ENCODE assay signal across 18 mouse cellular contexts in the genomic region with DNA sequence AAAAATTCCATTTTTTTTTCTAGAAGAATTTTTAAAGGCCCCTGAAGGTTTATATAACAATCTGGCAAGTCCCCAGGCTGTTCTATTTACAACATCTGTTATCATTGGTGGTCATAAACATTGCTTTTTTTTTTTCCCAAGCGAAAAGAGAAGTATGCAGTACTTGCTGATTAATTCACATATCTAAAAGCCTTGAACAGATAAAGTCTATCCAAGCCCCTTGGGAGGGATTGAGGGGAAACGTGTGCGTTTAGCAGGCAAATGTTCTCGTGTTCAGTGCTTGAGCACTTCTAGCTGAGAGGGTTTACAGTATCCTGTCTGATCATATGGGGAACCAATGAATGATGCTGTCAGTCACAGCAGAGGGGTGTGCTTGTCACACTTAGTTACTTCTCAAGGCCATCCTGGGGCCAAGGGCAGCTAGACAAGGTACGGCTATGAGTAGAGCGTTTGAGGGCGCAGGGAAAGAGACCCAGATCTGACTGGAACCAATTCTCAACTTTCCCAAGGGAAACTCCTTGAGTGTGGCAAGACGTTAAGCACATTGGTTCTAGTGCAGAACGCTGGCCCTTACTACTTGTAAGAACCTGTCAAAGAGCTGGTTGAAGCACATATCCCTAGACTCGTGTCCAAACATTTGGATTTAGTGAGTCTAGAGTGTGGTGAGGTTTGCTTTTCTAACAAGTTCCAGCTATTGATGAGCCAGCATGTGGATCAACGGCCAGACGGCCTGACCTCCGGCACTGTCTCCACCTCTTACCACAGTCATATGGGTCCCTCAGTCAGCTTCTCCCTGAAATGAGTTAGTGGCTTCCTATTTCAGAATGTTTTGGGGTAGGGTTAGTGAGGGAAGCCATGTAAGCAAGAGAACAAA. TPM values are rescaled to one million over a fixed set of nuclear protein-coding genes. Genes with fewer than 3 reads are reported as not detected.
A peak's percentile ranks its signal among the peaks of the same experiment; 100 is the strongest.
DNase-seq lines count a peak whose midpoint lies in the region; ATAC-seq and TF ChIP-seq lines count a peak whose summit lies in the region.
"Had no signal": no experiment of that assay in that cellular context is flagged by ENCODE, and none has a peak within 500 bp of the region (broad histone marks: within the 10 kb centered on the region; RNA-seq: fewer than 3 reads in every experiment).

No protein-coding gene starts in this region.

- no peak overlapping the region for H3K4me2 ChIP-seq in heart, embryonic 16.5 days (ENCODE audit: low read depth, low read length)
- H3K4me2 ChIP-seq in heart, embryonic 11.5 days, result no peak overlapping the region
- no peak overlapping the region for H3K4me2 ChIP-seq in liver, postnatal 0 days (ENCODE audit: low read depth, low read length)
- no peak overlapping the region for H3K4me2 ChIP-seq in liver, embryonic 11.5 days
- H3K4me2 ChIP-seq in intestine, embryonic 16.5 days (ENCODE audit: low read depth, low read length), result 0 out of 2 replicates have a peak overlapping the region, but pooled peaks have one; percentile 9
- H3K4me2 ChIP-seq: embryonic facial prominence, embryonic 15.5 days; forebrain, embryonic 15.5 days; hindbrain, embryonic 15.5 days had no signal

- no peak for TF ChIP-seq POLR2A in MEL (IDR thresholded peaks at IDR 0.05; ENCODE audit: control insufficient read depth in 1 of 2, insufficient read depth in 1 of 2, low read depth in 1 of 2, low read length in 2 of 2, poor library complexity in 1 of 2)

- no peak for TF ChIP-seq EP300 in liver, postnatal 0 days (IDR thresholded peaks at IDR 0.05; ENCODE audit: low read depth)
- TF ChIP-seq EP300 in MEL (IDR thresholded peaks at IDR 0.05; ENCODE audit: low read depth in 1 of 2, low read length in 2 of 2), result no peak

- no peak for TF ChIP-seq RAD21 in MEL (IDR thresholded peaks at IDR 0.05; ENCODE audit: low read depth, low read length)

- no peaks in the 10 kb centered on the region for H3K79me2 ChIP-seq in MEL (ENCODE audit: control insufficient read depth, insufficient read depth, low read length, poor library complexity)

- no peak for TF ChIP-seq CTCF in liver, postnatal 0 days (IDR thresholded peaks at IDR 0.05; ENCODE audit: low read depth)
- TF ChIP-seq CTCF in MEL (IDR thresholded peaks at IDR 0.05 in 2 of 3, conservative IDR thresholded peaks at IDR 0.05 in 1 of 3; ENCODE audit: control insufficient read depth in 1 of 3, insufficient read depth in 1 of 3, low read depth in 2 of 3, low read length in 3 of 3, poor library complexity in 1 of 3, severe bottlenecking in 1 of 3), result no peak

- 58% methylated on average over 13 of the region's 13 CpGs for WGBS in heart, embryonic 16.5 days
- WGBS in heart, embryonic 11.5 days (ENCODE audit: insufficient replicate concordance), result 65% methylated on average over 13 of the region's 13 CpGs
- 64% methylated on average over 13 of the region's 13 CpGs for WGBS in liver, postnatal 0 days (ENCODE audit: insufficient replicate concordance)
- 66% methylated on average over 13 of the region's 13 CpGs for WGBS in liver, embryonic 11.5 days
- 60% methylated on average over 13 of the region's 13 CpGs for whole genome bisulfite sequencing in intestine, embryonic 16.5 days

- no peaks in the 10 kb centered on the region for H3K36me3 ChIP-seq in heart, embryonic 16.5 days (ENCODE audit: control insufficient read depth, insufficient read depth)
- H3K36me3 ChIP-seq in heart, embryonic 11.5 days (ENCODE audit: control insufficient read depth, insufficient read depth, low read length), result no peaks in the 10 kb centered on the region
- no peaks in the 10 kb centered on the region for H3K36me3 ChIP-seq in liver, postnatal 0 days (replicated peaks; ENCODE audit: insufficient read depth, low read length)
- no peaks in the 10 kb centered on the region for H3K36me3 ChIP-seq in liver, embryonic 11.5 days (ENCODE audit: control insufficient read depth, insufficient read depth, low read length)
- no peaks in the 10 kb centered on the region for H3K36me3 ChIP-seq in MEL (ENCODE audit: control insufficient read depth in 1 of 2, insufficient read depth in 2 of 2, low read length in 2 of 2)
- H3K36me3 ChIP-seq in intestine, embryonic 16.5 days (ENCODE audit: control insufficient read depth, insufficient read depth, low read length), result no peaks in the 10 kb centered on the region
- H3K36me3 ChIP-seq: embryonic facial prominence, embryonic 15.5 days; forebrain, embryonic 15.5 days; hindbrain, embryonic 15.5 days; midbrain, embryonic 10.5 days had no signal

- DNase-seq in liver, postnatal 0 days, result no peak
- no peak for DNase-seq in liver, embryonic 11.5 days (ENCODE audit: low spot score)
- no peak for DNase-seq in MEL (ENCODE audit: low read depth, low spot score)
- no peak for DNase-seq in neural tube, embryonic 10.5 days (ENCODE audit: extremely low spot score, low spot score)
- DNase-seq in right cerebral cortex, postnatal 25 days, result no peak
- DNase-seq: cerebellum, adult 11 months; thymus, postnatal 36 days had no signal

- no peak overlapping the region for H3K4me3 ChIP-seq in heart, embryonic 16.5 days (ENCODE audit: low read length)
- no peak overlapping the region for H3K4me3 ChIP-seq in heart, embryonic 11.5 days (ENCODE audit: low read depth, low read length)
- H3K4me3 ChIP-seq in liver, postnatal 0 days (ENCODE audit: low read depth, low read length), result no peak overlapping the region
- no peak overlapping the region for H3K4me3 ChIP-seq in liver, embryonic 11.5 days (ENCODE audit: low read depth, low read length)
- no peak overlapping the region for H3K4me3 ChIP-seq in MEL (ENCODE audit: control insufficient read depth in 1 of 2, insufficient read depth in 1 of 2, low read depth in 2 of 2, low read length in 2 of 2)
- H3K4me3 ChIP-seq in intestine, embryonic 16.5 days (ENCODE audit: low read length), result no peak overlapping the region
- H3K4me3 ChIP-seq: embryonic facial prominence, embryonic 15.5 days; forebrain, embryonic 15.5 days; hindbrain, embryonic 15.5 days; layer of hippocampus, adult 2 months; midbrain, embryonic 10.5 days had no signal

- H3K27ac ChIP-seq in heart, embryonic 16.5 days (ENCODE audit: low read length), result peak overlapping the region; percentile 59
- H3K27ac ChIP-seq in heart, embryonic 11.5 days (ENCODE audit: low read depth, low read length), result no peak overlapping the region
- H3K27ac ChIP-seq in liver, postnatal 0 days (ENCODE audit: low read depth), result peak overlapping the region; percentile 40; the same call in 1 of the 2 replicates
- H3K27ac ChIP-seq in liver, embryonic 11.5 days (ENCODE audit: low read depth, low read length), result no peak overlapping the region
- H3K27ac ChIP-seq in MEL (ENCODE audit: control insufficient read depth, low read depth, low read length), result no peak overlapping the region
- peak overlapping the region; percentile 75 for H3K27ac ChIP-seq in intestine, embryonic 16.5 days (ENCODE audit: low read length)
- H3K27ac ChIP-seq: embryonic facial prominence, embryonic 15.5 days; forebrain, embryonic 15.5 days; hindbrain, embryonic 15.5 days; layer of hippocampus, adult 2 months; liver, embryonic 14.5 days; midbrain, embryonic 10.5 days had no signal

- H3K9ac ChIP-seq in heart, embryonic 16.5 days (ENCODE audit: low read length), result no peak overlapping the region
- H3K9ac ChIP-seq in heart, embryonic 11.5 days (ENCODE audit: low read depth, low read length), result no peak overlapping the region
- no peak overlapping the region for H3K9ac ChIP-seq in liver, postnatal 0 days (replicated peaks)
- H3K9ac ChIP-seq in liver, embryonic 11.5 days (ENCODE audit: low read depth, low read length), result no peak overlapping the region
- H3K9ac ChIP-seq in MEL (ENCODE audit: control insufficient read depth, low read depth, low read length, poor library complexity, severe bottlenecking), result no peak overlapping the region
- no peak overlapping the region for H3K9ac ChIP-seq in intestine, embryonic 16.5 days (ENCODE audit: low read depth, low read length)
- H3K9ac ChIP-seq: embryonic facial prominence, embryonic 15.5 days; forebrain, embryonic 15.5 days; hindbrain, embryonic 15.5 days; liver, embryonic 14.5 days had no signal

- no peaks in the 10 kb centered on the region for H3K9me3 ChIP-seq in heart, embryonic 16.5 days (replicated peaks; ENCODE audit: control insufficient read depth, low read length)
- no peaks in the 10 kb centered on the region for H3K9me3 ChIP-seq in heart, embryonic 11.5 days (replicated peaks; ENCODE audit: control insufficient read depth, low read length)
- no peaks in the 10 kb centered on the region for H3K9me3 ChIP-seq in liver, postnatal 0 days (ENCODE audit: low read length)
- no peaks in the 10 kb centered on the region for H3K9me3 ChIP-seq in liver, embryonic 11.5 days (ENCODE audit: control insufficient read depth, low read length)
- no peaks in the 10 kb centered on the region for H3K9me3 ChIP-seq in MEL (replicated peaks; ENCODE audit: insufficient read depth, low read length)
- H3K9me3 ChIP-seq in intestine, embryonic 16.5 days (ENCODE audit: control insufficient read depth, low read length), result no peaks in the 10 kb centered on the region
- H3K9me3 ChIP-seq: embryonic facial prominence, embryonic 15.5 days; forebrain, embryonic 15.5 days; hindbrain, embryonic 15.5 days; midbrain, embryonic 10.5 days had no signal

- peaks cover 8% of the 10 kb centered on the region for H3K4me1 ChIP-seq in heart, embryonic 16.5 days (ENCODE audit: control insufficient read depth, insufficient read depth, low read length)
- no peaks in the 10 kb centered on the region for H3K4me1 ChIP-seq in heart, embryonic 11.5 days (ENCODE audit: control insufficient read depth, insufficient read depth, low read length)
- peaks cover 12% of the 10 kb centered on the region for H3K4me1 ChIP-seq in liver, postnatal 0 days (ENCODE audit: insufficient read depth)
- no peaks in the 10 kb centered on the region for H3K4me1 ChIP-seq in liver, embryonic 11.5 days (replicated peaks; ENCODE audit: control insufficient read depth, insufficient read depth, low read length)
- H3K4me1 ChIP-seq in MEL (ENCODE audit: control insufficient read depth in 1 of 2, insufficient read depth in 2 of 2, low read length in 2 of 2), result no peaks in the 10 kb centered on the region
- H3K4me1 ChIP-seq in intestine, embryonic 16.5 days (ENCODE audit: control insufficient read depth, insufficient read depth, low read length), result peaks cover 9% of the 10 kb centered on the region
- H3K4me1 ChIP-seq: forebrain, embryonic 15.5 days; hindbrain, embryonic 15.5 days; midbrain, embryonic 10.5 days had no signal

- no peak for ATAC-seq in heart, embryonic 16.5 days (replicated peaks; ENCODE audit: extremely low read depth, insufficient read depth, low FRiP score)
- ATAC-seq in heart, embryonic 11.5 days (replicated peaks; ENCODE audit: insufficient number of reproducible peaks, low FRiP score, low TSS enrichment), result no peak
- peak; percentile 50 for ATAC-seq in liver, postnatal 0 days
- no peak for ATAC-seq in liver, embryonic 11.5 days (replicated peaks; ENCODE audit: low FRiP score)
- peak; percentile 63 for ATAC-seq in intestine, embryonic 16.5 days
- ATAC-seq: forebrain, embryonic 15.5 days had no signal

- no peaks in the 10 kb centered on the region for H3K27me3 ChIP-seq in heart, embryonic 16.5 days (ENCODE audit: control insufficient read depth, insufficient read depth, low read length)
- no peaks in the 10 kb centered on the region for H3K27me3 ChIP-seq in heart, embryonic 11.5 days (ENCODE audit: control insufficient read depth, insufficient read depth, low read length)
- no peaks in the 10 kb centered on the region for H3K27me3 ChIP-seq in liver, postnatal 0 days (ENCODE audit: insufficient read depth, low read length)
- H3K27me3 ChIP-seq in liver, embryonic 11.5 days (replicated peaks; ENCODE audit: control insufficient read depth, insufficient read depth, low read length), result no peaks in the 10 kb centered on the region
- H3K27me3 ChIP-seq in MEL (ENCODE audit: control insufficient read depth in 1 of 2, insufficient read depth in 2 of 2, low read length in 2 of 2), result peaks cover 4 to 7% of the 10 kb centered on the region in 2 experiments; a peak in 3 of 4 replicates
- H3K27me3 ChIP-seq in intestine, embryonic 16.5 days (replicated peaks; ENCODE audit: control insufficient read depth, insufficient read depth, low read length), result no peaks in the 10 kb centered on the region
- H3K27me3 ChIP-seq: embryonic facial prominence, embryonic 15.5 days; forebrain, embryonic 15.5 days; hindbrain, embryonic 15.5 days had no signal

RNA-seq across cellular contexts. Expression of a gene that starts 47.7 kb away (rescaled TPM):
- 0.25 and 0.51 TPM in 2 replicates for polyA plus RNA-seq in heart, embryonic 16.5 days (2015; fragmentation: Nextera tagmentation; extraction: Ambion mirVana)
- 0.11 and 0.34 TPM in 2 replicates for polyA plus RNA-seq in heart, embryonic 11.5 days (2014; fragmentation: Nextera tagmentation; extraction: Ambion mirVana)
- 0.18 and 0.30 TPM in 2 replicates for polyA plus RNA-seq in liver, postnatal 0 days (2015; fragmentation: Nextera tagmentation; extraction: Ambion mirVana)
- polyA plus RNA-seq in liver, embryonic 11.5 days (2014; fragmentation: Nextera tagmentation; extraction: Ambion mirVana), result 0.34 and 1.0 TPM in 2 replicates
- not detected in 2 replicates for total RNA-seq in MEL (2012; rRNA removed)
- not detected for polyA plus RNA-seq in MEL (2012; ENCODE audit: insufficient read depth in 1 of 2, insufficient read length in 2 of 2, low read depth in 1 of 2, low replicate concordance in 2 of 2, missing spikeins in 1 of 2)
- polyA plus RNA-seq in intestine, embryonic 16.5 days (2015; fragmentation: Nextera tagmentation; extraction: Ambion mirVana), result 0.77 and 1.1 TPM in 2 replicates
- total RNA-seq: gastrocnemius, adult 18-20 months; neutrophil, adult 5-6 weeks had no signal
- polyA plus RNA-seq: midbrain, embryonic 10.5 days had no signal

Comparison
In these comparisons a context has a peak if more than half of its experiments do, and no peak if none do; other contexts are left out.
1. ATAC-seq: peak in liver, postnatal 0 days (single experiment) and intestine, embryonic 16.5 days (single experiment); none in heart, embryonic 16.5 days (single experiment), heart, embryonic 11.5 days (single experiment) and liver, embryonic 11.5 days (single experiment).
2. H3K27ac ChIP-seq: peak in heart, embryonic 16.5 days (single experiment), liver, postnatal 0 days (single experiment) and intestine, embryonic 16.5 days (single experiment); none in heart, embryonic 11.5 days (single experiment), liver, embryonic 11.5 days (single experiment) and MEL (single experiment).